Mouse (Mus musculus): Measurements from ENCODE around the gene Sag.

GRCm38 (mm10) chr1:87855522-87855921 lies 52.0 kb downstream of the Sag start:
- TF ChIP-seq CTCF (IDR thresholded peaks at IDR 0.05; ENCODE audit: borderline replicate concordance, insufficient read depth, low read depth, low read length) (no peak), POLR2A (IDR thresholded peaks at IDR 0.05; ENCODE audit: borderline replicate concordance, insufficient read depth, low read length) (no peak)

Measured in cerebellum, adult 2 months (tissue).